Mouse (Mus musculus): ENCODE results near the gene Myocd.

DNA sequence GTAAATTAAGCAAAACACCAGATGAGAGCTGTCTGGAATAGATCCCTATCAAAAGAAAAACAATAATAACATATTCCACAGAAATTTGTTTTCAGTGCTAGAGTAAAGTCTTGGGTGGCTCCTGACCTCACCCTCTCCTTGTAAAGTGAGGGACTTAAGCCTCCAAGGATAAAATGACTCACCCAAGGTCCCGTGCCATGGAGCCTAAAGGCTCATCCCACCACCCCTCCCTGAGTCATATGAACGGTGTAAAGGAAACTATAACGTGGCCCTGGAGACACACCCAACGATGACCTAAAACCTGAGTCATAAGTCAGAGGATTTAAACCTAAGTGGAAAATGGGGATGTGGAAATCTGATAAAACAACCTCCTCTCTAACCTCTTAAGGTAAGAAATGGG lies 141.1 kb downstream of the Myocd start:
- TF ChIP-seq CTCF (IDR thresholded peaks at IDR 0.05; ENCODE audit: insufficient read depth, low read depth, low read length) (no peak), POLR2A (IDR thresholded peaks at IDR 0.05; ENCODE audit: insufficient read depth, low read depth, low read length) (no peak)

All from olfactory bulb, adult 2 months (tissue).